Mouse (Mus musculus) right cerebral cortex, postnatal 36 days (tissue): ENCODE measurements at regions not wholly inside any gene's neighbourhood (a gene's known extent, or its start where the extent isn't known, plus 50 kb on each side); places are given as distances from the start of the nearest gene placed in this dataset.

Source experiments
- DNase-seq, 2 experiments: peaks; one replicate each; pipeline ENCODE4 v3.0.0; 2022; ENCODE audit warnings: low spot score in 2 of 2, mixed read lengths in 1 of 2

- DNase-seq, result no peak
These were observed 68.8 kb downstream of the Cxcl12 start for GRCm38 (mm10) chr6:117237096-117237495.

- no peak for DNase-seq
These were observed 72.9 kb downstream of the Cxcl12 start for GRCm38 (mm10) chr6:117241206-117241605.

GRCm38 (mm10) chr6:117245398-117245797, 77.1 kb downstream of the Cxcl12 start:
- no peak for DNase-seq

GRCm38 (mm10) chr6:117245849-117246248, 77.5 kb downstream of the Cxcl12 start:
- no peak for DNase-seq

GRCm38 (mm10) chr6:117249230-117249921, 81.0 kb downstream of the Cxcl12 start:
- DNase-seq, result no peak

- no peak for DNase-seq
These were observed 81.7 kb downstream of the Cxcl12 start for GRCm38 (mm10) chr6:117250051-117250450.

- no peak for DNase-seq
These were observed 83.1 kb downstream of the Cxcl12 start for GRCm38 (mm10) chr6:117251383-117251925.

GRCm38 (mm10) chr6:117252361-117252760, 84.0 kb downstream of the Cxcl12 start:
- no peak for DNase-seq

- DNase-seq, result no peak
These were observed 84.7 kb downstream of the Cxcl12 start for GRCm38 (mm10) chr6:117253036-117253435.

GRCm38 (mm10) chr6:117253586-117254330, 85.4 kb downstream of the Cxcl12 start:
- DNase-seq, result no peak

- peak; percentile 58 to 62 for DNase-seq
These were observed 86.4 kb downstream of the Cxcl12 start for GRCm38 (mm10) chr6:117254620-117255228.

GRCm38 (mm10) chr6:117255399-117256098, 87.2 kb downstream of the Cxcl12 start:
- DNase-seq, result no peak

- DNase-seq, result no peak
These were observed 87.8 kb downstream of the Cxcl12 start for GRCm38 (mm10) chr6:117256099-117256471.

GRCm38 (mm10) chr6:117257591-117257990, 89.3 kb downstream of the Cxcl12 start:
- no peak for DNase-seq

- DNase-seq, result no peak
These were observed 99.6 kb downstream of the Cxcl12 start for GRCm38 (mm10) chr6:117267906-117268305.

- DNase-seq, result no peak
These were observed 100.0 kb downstream of the Cxcl12 start for GRCm38 (mm10) chr6:117268376-117268775.

- no peak for DNase-seq
These were observed 101.9 kb downstream of the Cxcl12 start for GRCm38 (mm10) chr6:117270261-117270660.

GRCm38 (mm10) chr6:117271562-117272226, 103.4 kb downstream of the Cxcl12 start:
- no peak for DNase-seq

- no peak for DNase-seq
These were observed 104.1 kb downstream of the Cxcl12 start for GRCm38 (mm10) chr6:117272227-117272955.

GRCm38 (mm10) chr6:117275915-117276314, 107.6 kb downstream of the Cxcl12 start:
- no peak for DNase-seq

GRCm38 (mm10) chr6:117276850-117277249, 108.5 kb downstream of the Cxcl12 start:
- no peak for DNase-seq
